Mouse (Mus musculus): Measurements from ENCODE around the gene Ptger4. TPM values are rescaled to one million over a fixed set of nuclear protein-coding genes. Genes with fewer than 3 reads are reported as not detected.
"Not testable (repeated sequence)": the region's sequence is repeated elsewhere in the genome, so short reads cannot be mapped to it uniquely, and the experiment has no call there.

Ptger4 gene
- polyA plus RNA-seq, 1 experiment from 2014 or later: 6.1 TPM

DNA sequence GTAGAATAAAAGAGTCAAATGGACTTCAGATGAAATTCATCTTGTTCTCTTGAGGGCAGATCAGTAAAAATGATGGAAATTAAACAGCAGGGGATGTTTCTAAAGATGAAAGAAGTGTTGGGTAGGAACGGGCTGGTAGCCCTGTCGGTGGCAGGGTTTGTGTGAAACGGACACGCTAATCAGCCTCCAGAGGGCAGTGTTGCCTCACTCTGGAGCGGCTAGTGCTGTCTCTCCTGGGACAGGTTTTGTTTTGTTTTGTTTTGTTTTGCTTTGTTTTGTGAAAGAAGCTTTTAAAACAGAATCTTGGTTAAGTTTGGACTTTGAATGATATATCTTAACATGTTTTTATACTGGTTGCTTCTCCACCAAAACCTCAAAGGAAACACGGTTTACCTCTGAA is 7.4 kb downstream of the Ptger4 start:
- Histone ChIP-seq H3K4me2 (no peak overlapping the region), H3K9ac (no peak overlapping the region), H3K4me3 (replicated peaks) (no peak overlapping the region), H3K27me3 (replicated peaks) (no peaks in the 10 kb centered on the region), H3K4me1 (0 out of 2 replicates have a peak, but pooled peaks cover 5% of the 10 kb centered on the region), H3K9me3 (no peaks in the 10 kb centered on the region), H3K27ac (no peak overlapping the region), H3K36me3 (no peaks in the 10 kb centered on the region)
- 14% methylated on average over 6 of the region's 6 CpGs for WGBS
- no peak for ATAC-seq (ENCODE audit: insufficient read depth, low FRiP score, low read depth)

GRCm38 (mm10) chr15:5235527-5235926 is 8.5 kb downstream of the Ptger4 start:
- no peak overlapping the region for H3K4me3 ChIP-seq (replicated peaks)
- no peak for ATAC-seq (ENCODE audit: insufficient read depth, low FRiP score, low read depth)
- no peak overlapping the region for H3K4me2 ChIP-seq
- H3K9ac ChIP-seq: no peak overlapping the region
- no peaks in the 10 kb centered on the region for H3K9me3 ChIP-seq
- no peak overlapping the region for H3K27ac ChIP-seq
- no peaks in the 10 kb centered on the region for H3K27me3 ChIP-seq (replicated peaks)
- 35% methylated on average over 8 of the region's 8 CpGs for WGBS
- 0 out of 2 replicates have a peak, but pooled peaks cover 5% of the 10 kb centered on the region for H3K4me1 ChIP-seq
- H3K36me3 ChIP-seq: no peaks in the 10 kb centered on the region

DNA sequence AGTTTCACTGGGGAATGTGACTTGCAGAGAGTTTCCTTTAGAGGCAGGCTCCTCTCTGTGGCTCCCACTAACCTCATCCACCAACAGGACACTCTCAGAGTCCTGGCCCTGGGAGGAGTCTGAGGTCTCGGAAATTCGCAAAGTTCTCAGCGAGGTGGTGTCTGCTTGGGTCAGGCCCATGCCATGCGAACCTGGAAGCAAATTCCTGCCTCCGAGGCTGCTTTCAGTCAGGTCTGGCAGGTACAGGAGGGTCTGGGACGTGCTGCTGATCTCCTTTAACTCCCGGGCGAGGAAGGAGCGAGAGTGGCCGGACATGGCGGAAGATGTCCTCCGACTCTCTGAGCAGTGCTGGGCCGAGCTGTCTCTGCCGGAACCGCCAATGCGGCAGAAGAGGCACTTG is 9.3 kb downstream of the Ptger4 start:
- Histone ChIP-seq H3K4me3 (replicated peaks) (no peak overlapping the region), H3K27ac (no peak overlapping the region), H3K36me3 (no peaks in the 10 kb centered on the region), H3K4me2 (no peak overlapping the region), H3K4me1 (0 out of 2 replicates have a peak, but pooled peaks cover 4% of the 10 kb centered on the region), H3K27me3 (replicated peaks) (no peaks in the 10 kb centered on the region), H3K9me3 (no peaks in the 10 kb centered on the region), H3K9ac (no peak overlapping the region)
- ATAC-seq (ENCODE audit: insufficient read depth, low FRiP score, low read depth): no peak
- 87% methylated on average over 16 of the region's 16 CpGs for WGBS

GRCm38 (mm10) chr15:5230746-5231145 is 13.2 kb downstream of the Ptger4 start:
- ATAC-seq (ENCODE audit: insufficient read depth, low FRiP score, low read depth); H3K27ac ChIP-seq; H3K9me3 ChIP-seq; H3K4me2 ChIP-seq; H3K36me3 ChIP-seq; H3K27me3 ChIP-seq (replicated peaks); H3K4me3 ChIP-seq (replicated peaks); H3K4me1 ChIP-seq; H3K9ac ChIP-seq: not testable (repeated sequence)
- 78% methylated on average over 10 of the region's 10 CpGs for WGBS

DNA sequence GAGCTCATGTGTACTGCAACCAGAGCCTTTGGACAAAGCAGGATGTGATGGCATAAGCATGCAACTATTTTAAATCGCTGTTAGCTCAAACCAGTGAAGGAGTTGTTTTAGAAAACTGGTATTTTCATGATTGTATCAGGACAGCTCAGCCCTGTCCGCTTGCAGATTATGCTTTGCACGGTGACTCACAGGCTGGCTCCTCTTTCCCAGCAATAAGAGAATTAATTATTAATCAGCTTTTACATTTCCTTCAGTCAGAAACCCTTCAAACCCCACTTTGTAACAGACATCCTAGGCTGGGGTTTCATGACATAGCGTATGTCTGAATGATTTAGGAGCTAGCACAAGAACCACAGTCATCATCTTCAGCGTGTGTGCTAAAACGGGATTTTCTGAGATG is 23.5 kb downstream of the Ptger4 start:
- ATAC-seq (ENCODE audit: insufficient read depth, low FRiP score, low read depth): no peak
- H3K4me2 ChIP-seq: no peak overlapping the region
- H3K36me3 ChIP-seq: no peaks in the 10 kb centered on the region
- H3K27ac ChIP-seq: no peak overlapping the region
- WGBS: 80% methylated on average over 6 of the region's 6 CpGs
- H3K9ac ChIP-seq: no peak overlapping the region
- no peak overlapping the region for H3K4me3 ChIP-seq (replicated peaks)
- H3K27me3 ChIP-seq (replicated peaks): no peaks in the 10 kb centered on the region
- H3K9me3 ChIP-seq: no peaks in the 10 kb centered on the region
- no peaks in the 10 kb centered on the region for H3K4me1 ChIP-seq

- Histone ChIP-seq H3K27ac (no peak overlapping the region), H3K4me1 (no peaks in the 10 kb centered on the region), H3K9me3 (no peaks in the 10 kb centered on the region), H3K36me3 (no peaks in the 10 kb centered on the region), H3K4me2 (no peak overlapping the region), H3K4me3 (replicated peaks) (no peak overlapping the region), H3K27me3 (replicated peaks) (no peaks in the 10 kb centered on the region), H3K9ac (no peak overlapping the region)
- WGBS: 96% methylated on average over 3 of the region's 3 CpGs
- ATAC-seq (ENCODE audit: insufficient read depth, low FRiP score, low read depth): no peak
Measured at GRCm38 (mm10) chr15:5209116-5209515, 34.9 kb downstream of the Ptger4 start.

- no peak for ATAC-seq (ENCODE audit: insufficient read depth, low FRiP score, low read depth)
- H3K36me3 ChIP-seq: no peaks in the 10 kb centered on the region
- H3K4me3 ChIP-seq (replicated peaks): no peak overlapping the region
- WGBS: 71% methylated on average over 9 of the region's 9 CpGs
- H3K27ac ChIP-seq: no peak overlapping the region
- H3K27me3 ChIP-seq (replicated peaks): no peaks in the 10 kb centered on the region
- H3K4me2 ChIP-seq: no peak overlapping the region
- H3K4me1 ChIP-seq: no peaks in the 10 kb centered on the region
- no peaks in the 10 kb centered on the region; the same call in 1 of the 2 replicates for H3K9me3 ChIP-seq
- no peak overlapping the region for H3K9ac ChIP-seq
Measured at GRCm38 (mm10) chr15:5205222-5205621, 38.8 kb downstream of the Ptger4 start.

DNA sequence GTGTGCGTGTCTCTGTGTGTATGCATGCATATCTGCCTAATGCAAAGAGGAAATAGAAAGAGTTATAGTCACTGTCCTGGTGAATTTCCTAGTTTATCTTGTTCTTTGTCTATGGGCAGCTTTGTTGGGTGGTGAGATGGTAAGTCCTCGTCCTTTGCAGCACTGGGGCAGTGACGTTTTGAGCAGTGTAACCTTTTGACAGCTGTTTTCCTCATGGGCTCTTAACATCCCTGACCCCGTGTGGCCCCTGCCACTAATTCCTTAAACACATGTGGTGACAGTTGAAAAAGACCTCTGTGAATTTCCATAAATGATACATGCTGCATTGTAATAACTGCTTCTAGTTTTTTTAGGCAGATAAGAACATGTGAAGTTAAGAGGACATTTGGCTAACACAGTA is 47.3 kb downstream of the Ptger4 start:
- peak overlapping the region; percentile 45; the same call in 1 of the 2 replicates for H3K27ac ChIP-seq
- WGBS: 47% methylated on average over 4 of the region's 4 CpGs
- H3K4me2 ChIP-seq: 0 out of 2 replicates have a peak overlapping the region, but pooled peaks have one; percentile 3
- no peaks in the 10 kb centered on the region for H3K9me3 ChIP-seq
- H3K27me3 ChIP-seq (replicated peaks): no peaks in the 10 kb centered on the region
- H3K4me1 ChIP-seq: peaks cover 11% of the 10 kb centered on the region
- H3K36me3 ChIP-seq: peaks cover 2% of the 10 kb centered on the region; the same call in 1 of the 2 replicates
- no peak overlapping the region for H3K9ac ChIP-seq
- H3K4me3 ChIP-seq (replicated peaks): no peak overlapping the region
- no peak for ATAC-seq (ENCODE audit: insufficient read depth, low FRiP score, low read depth)

- no peak overlapping the region for H3K4me3 ChIP-seq (replicated peaks)
- 0 out of 2 replicates have a peak overlapping the region, but pooled peaks have one; percentile 3 for H3K4me2 ChIP-seq
- H3K9ac ChIP-seq: no peak overlapping the region
- H3K9me3 ChIP-seq: no peaks in the 10 kb centered on the region
- peaks cover 11% of the 10 kb centered on the region for H3K4me1 ChIP-seq
- WGBS: 44% methylated on average over 4 of the region's 4 CpGs
- ATAC-seq (ENCODE audit: insufficient read depth, low FRiP score, low read depth): peak; percentile 93
- peak overlapping the region; percentile 45 for H3K27ac ChIP-seq
- peaks cover 5% of the 10 kb centered on the region; the same call in 1 of the 2 replicates for H3K36me3 ChIP-seq
- no peaks in the 10 kb centered on the region for H3K27me3 ChIP-seq (replicated peaks)
Measured at GRCm38 (mm10) chr15:5195987-5196514, 47.9 kb downstream of the Ptger4 start.

- WGBS: 80% methylated on average over 9 of the region's 9 CpGs
- no peaks in the 10 kb centered on the region for H3K27me3 ChIP-seq (replicated peaks)
- H3K27ac ChIP-seq: peak overlapping the region; percentile 11; the same call in 1 of the 2 replicates
- no peak overlapping the region for H3K4me2 ChIP-seq
- H3K36me3 ChIP-seq: peaks cover 10% of the 10 kb centered on the region; the same call in 1 of the 2 replicates
- H3K9ac ChIP-seq: no peak overlapping the region
- no peaks in the 10 kb centered on the region for H3K9me3 ChIP-seq
- no peak overlapping the region for H3K4me3 ChIP-seq (replicated peaks)
- no peak for ATAC-seq (ENCODE audit: insufficient read depth, low FRiP score, low read depth)
- peaks cover 11% of the 10 kb centered on the region for H3K4me1 ChIP-seq
Measured at GRCm38 (mm10) chr15:5194931-5195330, 49.1 kb downstream of the Ptger4 start.

GRCm38 (mm10) chr15:5194446-5194845 is 49.5 kb downstream of the Ptger4 start:
- ATAC-seq (ENCODE audit: insufficient read depth, low FRiP score, low read depth): no peak
- H3K4me1 ChIP-seq: peaks cover 11% of the 10 kb centered on the region
- no peaks in the 10 kb centered on the region for H3K9me3 ChIP-seq
- 77% methylated on average over 6 of the region's 6 CpGs for WGBS
- no peak overlapping the region for H3K4me3 ChIP-seq (replicated peaks)
- no peak overlapping the region for H3K27ac ChIP-seq
- peaks cover 11% of the 10 kb centered on the region; the same call in 1 of the 2 replicates for H3K36me3 ChIP-seq
- H3K9ac ChIP-seq: no peak overlapping the region
- H3K4me2 ChIP-seq: no peak overlapping the region
- no peaks in the 10 kb centered on the region for H3K27me3 ChIP-seq (replicated peaks)

GRCm38 (mm10) chr15:5193833-5194232 is 50.2 kb downstream of the Ptger4 start:
- no peak overlapping the region for H3K4me2 ChIP-seq
- H3K9me3 ChIP-seq: no peaks in the 10 kb centered on the region
- 72% methylated on average over 3 of the region's 3 CpGs for WGBS
- H3K27me3 ChIP-seq (replicated peaks): no peaks in the 10 kb centered on the region
- peaks cover 11% of the 10 kb centered on the region; the same call in 1 of the 2 replicates for H3K36me3 ChIP-seq
- H3K4me3 ChIP-seq (replicated peaks): no peak overlapping the region
- H3K27ac ChIP-seq: no peak overlapping the region
- H3K9ac ChIP-seq: no peak overlapping the region
- H3K4me1 ChIP-seq: peaks cover 11% of the 10 kb centered on the region
- no peak for ATAC-seq (ENCODE audit: insufficient read depth, low FRiP score, low read depth)

Data from stomach, embryonic 15.5 days (tissue).